Mouse (Mus musculus) cerebellum, adult 11 months (tissue): ENCODE measurements around the gene Lancl3.
"Not testable (repeated sequence)": the region's sequence is repeated elsewhere in the genome, so short reads cannot be mapped to it uniquely, and the experiment has no call there.

Experiments
- DNase-seq: peaks from one replicate; pipeline ENCODE4 v3.0.0; 2022

Gene Lancl3

GRCm38 (mm10) chrX:9271112-9271511 is 71.4 kb downstream of the Lancl3 start:
- DNase-seq = peak; percentile 45

- no peak for DNase-seq
These were observed 72.3 kb downstream of the Lancl3 start for GRCm38 (mm10) chrX:9271947-9272459.

- DNase-seq = peak; percentile 56
These were observed 73.0 kb downstream of the Lancl3 start, which contains the start of gene Xk for GRCm38 (mm10) chrX:9272460-9273361. Gene Xk, plus strand, starts transcription at chrX:9272756.

- no peak for DNase-seq
These were observed 73.8 kb downstream of the Lancl3 start for GRCm38 (mm10) chrX:9273377-9274002.

GRCm38 (mm10) chrX:9274321-9274720 is 74.6 kb downstream of the Lancl3 start:
- DNase-seq = no peak

- DNase-seq = not testable (repeated sequence)
These were observed 83.8 kb downstream of the Lancl3 start, which contains the start of gene H2al1m for GRCm38 (mm10) chrX:9283464-9283863. Gene H2al1m, plus strand, starts transcription at chrX:9283764.

- DNase-seq = not testable (repeated sequence)
These were observed 93.6 kb downstream of the Lancl3 start for GRCm38 (mm10) chrX:9293140-9293829.

- DNase-seq = no peak
These were observed 98.7 kb downstream of the Lancl3 start for GRCm38 (mm10) chrX:9298413-9298864.

GRCm38 (mm10) chrX:9302791-9303190 is 103.1 kb downstream of the Lancl3 start:
- DNase-seq = no peak

- no peak for DNase-seq
These were observed 103.8 kb downstream of the Lancl3 start for GRCm38 (mm10) chrX:9303455-9303854.

GRCm38 (mm10) chrX:9316457-9316856 is 116.8 kb downstream of the Lancl3 start:
- DNase-seq = not testable (repeated sequence)
